Mouse (Mus musculus) forebrain, embryonic 12.5 days (tissue): ENCODE measurements at regions not wholly inside any gene's neighbourhood (a gene's known extent, or its start where the extent isn't known, plus 50 kb on each side); places are given as distances from the start of the nearest gene placed in this dataset.

Experiments
- ATAC-seq: fragments of 200-750 bp; cut with Nextera tagmentation; 2 replicates; pipeline ENCODE4 v1.8.0; 2017; ENCODE audit warnings: moderate TSS enrichment; ENCODE audit not compliant: low FRiP score
- H3K27ac ChIP-seq: fragments of 300-500 bp; sonication (generic); 2 replicates; pipeline ENCODE4 v1.5.1; 2016; ENCODE audit warnings: mild to moderate bottlenecking
- H3K27me3 ChIP-seq: fragments of 300-500 bp; sonication (generic); 2 replicates; pipeline ENCODE4 v1.6.1; 2016; ENCODE audit warnings: mild to moderate bottlenecking
- H3K36me3 ChIP-seq: fragments of 300-500 bp; sonication (generic); replicated peaks from 2 replicates; pipeline ENCODE4 v1.6.1; 2016; ENCODE audit warnings: mild to moderate bottlenecking
- H3K4me1 ChIP-seq: fragments of 300-500 bp; sonication (generic); 2 replicates; pipeline ENCODE4 v1.6.1; 2016
- H3K4me2 ChIP-seq: fragments of 300-500 bp; sonication (generic); 2 replicates; pipeline ENCODE4 v1.6.1; 2016; ENCODE audit warnings: mild to moderate bottlenecking, moderate library complexity
- H3K4me3 ChIP-seq: fragments of 300-500 bp; sonication (generic); replicated peaks from 2 replicates; pipeline ENCODE4 v1.5.1; 2016; ENCODE audit warnings: mild to moderate bottlenecking
- H3K9ac ChIP-seq: fragments of 300-500 bp; sonication (generic); 2 replicates; pipeline ENCODE4 v1.6.1; 2016; ENCODE audit warnings: mild to moderate bottlenecking
- H3K9me3 ChIP-seq: fragments of 300-500 bp; sonication (generic); 2 replicates; pipeline ENCODE4 v1.6.1; 2016
- WGBS: fragments of 180-500 bp; shearing (Covaris S2); methylation state at CpG from one replicate; pipeline ENCODE4 v1.1.7; 2016; 5-methylcytosine and 5-hydroxymethylcytosine counted together

GRCm38 (mm10) chr10:39316533-39316932, 52.1 kb upstream of the Fyn start:
- Histone ChIP-seq H3K36me3 (no peaks in the 10 kb centered on the region), H3K4me3 (no peak overlapping the region), H3K9ac (no peak overlapping the region), H3K9me3 (no peaks in the 10 kb centered on the region), H3K27me3 (no peaks in the 10 kb centered on the region), H3K4me2 (no peak overlapping the region), H3K4me1 (peaks cover 8% of the 10 kb centered on the region), H3K27ac (no peak overlapping the region)
- 77% methylated on average over 4 of the region's 4 CpGs for WGBS
- ATAC-seq = no peak

DNA sequence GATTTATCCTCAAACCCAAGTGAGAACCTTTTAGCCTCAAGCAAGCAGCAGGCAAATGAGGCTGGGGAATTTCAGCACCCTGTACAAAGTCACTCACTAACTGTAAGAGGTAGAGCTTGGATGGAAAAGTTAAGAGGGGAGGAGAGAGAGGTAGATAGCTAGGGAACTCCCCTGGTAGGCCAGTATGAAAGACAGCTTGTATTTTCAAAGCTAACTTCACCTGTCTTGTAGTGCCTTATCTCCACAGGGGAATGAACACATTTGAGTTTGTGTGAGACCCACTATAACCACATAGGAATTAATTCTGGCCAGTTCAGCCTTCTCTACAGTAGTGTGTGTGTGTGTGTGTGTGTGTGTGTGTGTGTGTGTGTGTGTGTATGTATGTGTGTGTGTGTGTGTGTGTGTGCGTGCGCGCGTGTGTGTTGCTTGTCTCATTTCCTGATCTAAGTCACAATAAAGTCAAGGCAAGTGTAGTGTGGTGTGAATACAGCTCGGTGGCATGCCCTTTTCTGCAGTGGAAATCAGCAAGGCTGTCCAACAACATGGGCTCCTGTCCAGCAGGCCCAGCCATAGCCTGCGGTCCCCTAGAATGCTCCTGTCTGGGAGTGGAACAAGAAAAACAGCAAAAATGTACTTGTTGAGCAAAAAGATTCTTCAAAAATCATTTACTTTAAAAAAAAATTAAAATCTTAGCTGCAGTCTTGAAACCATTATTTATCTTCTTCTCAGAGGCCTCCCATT, 53.1 kb upstream of the Fyn start:
- H3K4me3 ChIP-seq = no peak overlapping the region
- H3K27ac ChIP-seq = no peak overlapping the region
- no peak overlapping the region for H3K9ac ChIP-seq
- no peaks in the 10 kb centered on the region for H3K27me3 ChIP-seq
- H3K4me2 ChIP-seq = no peak overlapping the region
- no peak for ATAC-seq
- no peaks in the 10 kb centered on the region for H3K36me3 ChIP-seq
- WGBS = 86% methylated on average over 5 of the region's 6 CpGs
- no peaks in the 10 kb centered on the region for H3K4me1 ChIP-seq
- H3K9me3 ChIP-seq = no peaks in the 10 kb centered on the region

DNA sequence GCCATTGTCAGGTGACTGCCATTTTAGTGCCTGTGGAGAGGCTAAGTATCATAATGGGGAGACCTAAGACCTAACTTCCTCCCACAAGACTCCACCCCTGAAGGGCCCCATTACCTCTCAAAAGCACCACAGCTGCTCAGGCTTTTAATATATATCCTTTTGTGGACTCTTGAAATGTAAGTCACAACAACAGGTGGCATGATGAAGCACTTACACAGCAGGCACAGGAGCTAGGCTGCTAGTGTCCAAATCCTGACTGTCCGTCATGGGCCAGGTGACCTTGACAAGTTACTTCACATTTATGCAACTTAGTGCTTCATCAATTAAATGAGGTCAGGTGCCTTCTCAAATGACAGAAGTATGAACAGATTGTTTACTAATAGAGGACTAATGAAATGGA, 57.2 kb upstream of the Fyn start:
- H3K4me3 ChIP-seq = no peak overlapping the region
- H3K36me3 ChIP-seq = no peaks in the 10 kb centered on the region
- WGBS = 90% methylated on average over 1 of the region's 1 CpGs
- no peak overlapping the region for H3K9ac ChIP-seq
- ATAC-seq = no peak
- no peaks in the 10 kb centered on the region for H3K27me3 ChIP-seq
- H3K4me2 ChIP-seq = no peak overlapping the region
- H3K27ac ChIP-seq = no peak overlapping the region
- H3K9me3 ChIP-seq = no peaks in the 10 kb centered on the region
- H3K4me1 ChIP-seq = no peaks in the 10 kb centered on the region

DNA sequence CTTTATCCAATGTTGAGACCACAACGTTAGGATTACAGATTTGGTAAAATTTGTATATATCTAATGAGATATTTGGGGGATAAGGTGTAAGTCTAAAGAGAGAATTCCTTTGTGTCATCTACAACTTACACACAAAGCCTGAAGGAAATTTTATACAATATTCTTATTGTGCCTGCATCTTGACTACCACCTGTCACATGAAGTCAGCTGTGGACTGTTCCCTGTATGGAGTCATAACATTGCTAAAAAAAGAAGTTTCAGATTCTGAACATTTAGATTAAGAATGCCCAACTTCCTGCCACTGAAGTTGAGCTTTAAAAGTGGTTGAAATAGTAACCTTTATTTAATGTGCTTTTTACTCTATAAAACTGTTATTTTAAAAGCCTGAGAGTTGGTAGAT, 60.1 kb upstream of the Fyn start:
- Histone ChIP-seq H3K9ac (no peak overlapping the region), H3K4me2 (no peak overlapping the region), H3K36me3 (no peaks in the 10 kb centered on the region), H3K27ac (no peak overlapping the region), H3K9me3 (no peaks in the 10 kb centered on the region), H3K4me1 (no peaks in the 10 kb centered on the region), H3K27me3 (no peaks in the 10 kb centered on the region), H3K4me3 (no peak overlapping the region)
- WGBS = 90% methylated on average over 1 of the region's 1 CpGs
- ATAC-seq = no peak

DNA sequence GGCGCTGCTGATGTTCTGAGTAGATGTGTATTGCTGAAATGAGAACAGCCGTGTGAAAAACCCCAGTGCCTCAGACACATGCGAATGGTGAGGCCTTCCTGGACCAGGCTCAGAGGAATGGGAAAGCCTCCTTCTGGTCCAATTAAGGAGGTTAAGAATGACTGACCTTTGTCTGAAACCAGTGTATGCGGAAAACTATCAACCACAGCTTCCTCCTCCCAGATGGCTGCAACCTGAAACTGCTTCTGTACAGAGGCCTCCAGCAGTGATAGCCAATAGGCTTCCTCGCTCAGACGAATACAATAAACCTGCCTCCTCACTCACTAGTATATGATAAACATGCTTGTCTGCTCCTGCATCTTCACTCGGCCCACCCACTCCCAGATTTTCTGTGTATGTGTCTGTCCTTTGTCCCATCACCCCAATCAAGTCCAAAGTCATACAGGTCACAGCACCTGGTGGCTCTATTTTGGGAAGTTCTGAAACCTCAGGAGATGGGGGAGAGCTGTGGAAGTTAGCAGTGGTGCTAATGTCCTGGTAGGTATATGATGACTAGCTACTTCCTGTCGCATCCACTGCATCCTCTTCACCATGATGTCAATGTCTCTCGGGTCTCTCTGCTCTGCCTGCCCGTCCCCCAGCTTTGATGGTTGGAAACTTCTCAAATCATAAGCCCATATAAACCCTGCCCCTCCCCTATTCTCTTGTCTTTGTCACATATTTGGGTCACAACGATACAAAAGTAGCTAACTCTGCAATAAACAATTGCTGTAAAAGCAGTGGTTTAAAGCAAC, 75.8 kb upstream of the Fyn start:
- Histone ChIP-seq H3K4me3 (no peak overlapping the region), H3K27ac (no peak overlapping the region), H3K9me3 (no peaks in the 10 kb centered on the region), H3K27me3 (no peaks in the 10 kb centered on the region), H3K36me3 (no peaks in the 10 kb centered on the region), H3K4me2 (no peak overlapping the region), H3K4me1 (peaks cover 30% of the 10 kb centered on the region), H3K9ac (no peak overlapping the region)
- ATAC-seq = no peak
- WGBS = 73% methylated on average over 11 of the region's 11 CpGs

GRCm38 (mm10) chr10:39291747-39292198, 76.9 kb upstream of the Fyn start:
- Histone ChIP-seq H3K27ac (peak overlapping the region; percentile 59), H3K4me1 (peaks cover 30% of the 10 kb centered on the region)
- ATAC-seq = peak; percentile 66; the same call in 1 of the 2 replicates

DNA sequence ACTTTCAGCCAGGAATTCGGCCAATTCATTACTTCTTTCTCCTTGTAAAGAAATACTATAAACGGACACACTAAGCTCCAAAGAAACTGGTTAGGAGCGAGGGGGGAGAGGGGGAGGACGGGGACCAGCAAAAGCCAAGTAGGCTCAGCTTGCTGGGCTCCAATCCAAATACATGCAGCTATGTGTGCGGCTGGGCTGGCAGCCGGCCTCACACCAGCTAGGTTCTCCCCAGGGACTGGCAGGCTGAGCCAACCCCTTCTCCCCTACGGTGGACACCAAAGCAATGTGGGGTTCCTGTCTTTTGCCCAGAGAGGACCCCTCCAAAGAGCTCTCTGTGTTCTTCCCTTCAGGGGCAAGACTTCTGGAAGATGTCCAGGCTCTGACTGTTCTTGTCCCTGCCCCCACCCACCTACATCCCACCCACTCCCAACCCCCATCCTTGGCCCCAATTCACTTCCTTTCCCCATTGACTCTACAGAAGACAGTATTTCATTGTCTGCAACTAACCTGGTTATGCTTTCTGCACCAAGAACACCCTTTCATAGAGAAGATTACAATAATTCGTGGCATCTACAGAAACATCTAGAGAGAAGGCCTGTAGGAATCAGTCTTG, 77.4 kb upstream of the Fyn start:
- Histone ChIP-seq H3K4me1 (peaks cover 30% of the 10 kb centered on the region), H3K4me3 (no peak overlapping the region), H3K9ac (no peak overlapping the region), H3K4me2 (no peak overlapping the region), H3K36me3 (no peaks in the 10 kb centered on the region), H3K27me3 (no peaks in the 10 kb centered on the region), H3K9me3 (no peaks in the 10 kb centered on the region), H3K27ac (peak overlapping the region; percentile 59; the same call in 1 of the 2 replicates)
- ATAC-seq = peak; percentile 82; the same call in 1 of the 2 replicates
- WGBS = 49% methylated on average over 7 of the region's 8 CpGs

More at GRCm38 (mm10) chr10:39291747-39292198, 76.9 kb upstream of the Fyn start:
- no peaks in the 10 kb centered on the region for H3K36me3 ChIP-seq
- no peaks in the 10 kb centered on the region for H3K27me3 ChIP-seq
- no peaks in the 10 kb centered on the region for H3K9me3 ChIP-seq
- WGBS = 80% methylated on average over 9 of the region's 9 CpGs
- H3K9ac ChIP-seq = no peak overlapping the region
- no peak overlapping the region for H3K4me3 ChIP-seq
- no peak overlapping the region for H3K4me2 ChIP-seq

DNA sequence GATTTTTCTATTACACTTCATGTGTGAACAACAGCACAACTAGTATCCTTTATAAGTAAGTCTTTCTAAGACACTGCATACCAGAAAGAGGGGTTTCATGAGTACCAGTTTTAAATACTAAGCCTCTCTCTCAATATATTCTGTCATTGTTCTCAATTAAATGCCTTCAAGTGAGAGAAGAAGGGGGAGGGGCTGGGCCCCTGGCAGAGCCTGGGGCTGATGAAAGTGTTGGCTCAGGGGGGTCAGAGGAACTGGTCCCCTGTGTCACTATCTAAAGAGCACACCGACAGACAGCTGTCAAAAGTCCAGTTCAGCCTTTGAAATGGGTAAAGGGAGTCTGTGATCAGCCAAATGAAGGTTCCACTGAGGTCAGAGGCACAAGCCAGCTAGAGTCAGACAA, 78.4 kb upstream of the Fyn start:
- ATAC-seq = peak; percentile 71
- 4% methylated on average over 1 of the region's 1 CpGs for WGBS

GRCm38 (mm10) chr10:39280366-39281000, 88.2 kb upstream of the Fyn start:
- no peak overlapping the region for H3K27ac ChIP-seq
- no peak for ATAC-seq
- no peak overlapping the region for H3K4me3 ChIP-seq
- H3K27me3 ChIP-seq = no peaks in the 10 kb centered on the region
- no peaks in the 10 kb centered on the region for H3K4me1 ChIP-seq
- no peak overlapping the region for H3K9ac ChIP-seq
- H3K4me2 ChIP-seq = no peak overlapping the region
- no peaks in the 10 kb centered on the region for H3K9me3 ChIP-seq
- H3K36me3 ChIP-seq = no peaks in the 10 kb centered on the region
- 85% methylated on average over 14 of the region's 14 CpGs for WGBS

More for the DNA sequence above, 78.4 kb upstream of the Fyn start:
- Histone ChIP-seq H3K4me2 (no peak overlapping the region), H3K27ac (no peak overlapping the region; the same call in 1 of the 2 replicates), H3K9ac (no peak overlapping the region), H3K4me1 (peaks cover 30% of the 10 kb centered on the region), H3K9me3 (no peaks in the 10 kb centered on the region), H3K4me3 (no peak overlapping the region), H3K36me3 (no peaks in the 10 kb centered on the region), H3K27me3 (no peaks in the 10 kb centered on the region)

DNA sequence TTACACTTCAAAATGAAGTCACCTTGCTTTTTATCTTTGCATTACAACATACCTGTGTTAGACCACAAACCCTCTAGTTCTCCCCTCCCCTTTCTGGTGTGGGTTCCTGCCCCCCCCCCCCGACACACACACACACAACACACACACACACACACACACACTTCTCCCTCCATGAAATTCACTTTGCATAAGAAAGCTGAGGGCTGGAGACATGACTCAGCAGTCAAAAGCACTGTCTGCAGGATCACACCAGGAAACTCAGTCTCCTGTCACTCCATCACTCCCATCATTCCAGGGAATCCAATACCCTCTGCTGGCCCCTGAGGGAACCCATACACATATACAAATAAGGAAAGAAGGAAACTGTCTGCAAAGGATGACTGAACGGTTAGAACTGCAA, 94.5 kb upstream of the Fyn start:
- Histone ChIP-seq H3K27ac (no peak overlapping the region), H3K27me3 (no peaks in the 10 kb centered on the region), H3K4me1 (no peaks in the 10 kb centered on the region), H3K4me3 (no peak overlapping the region), H3K36me3 (no peaks in the 10 kb centered on the region), H3K9me3 (no peaks in the 10 kb centered on the region), H3K9ac (no peak overlapping the region), H3K4me2 (no peak overlapping the region)
- 57% methylated on average over 2 of the region's 2 CpGs for WGBS
- no peak for ATAC-seq

GRCm38 (mm10) chr10:39273426-39273825, 95.2 kb upstream of the Fyn start:
- H3K4me2 ChIP-seq = no peak overlapping the region
- WGBS = 81% methylated on average over 4 of the region's 4 CpGs
- H3K4me3 ChIP-seq = no peak overlapping the region
- H3K9ac ChIP-seq = no peak overlapping the region
- ATAC-seq = no peak
- no peaks in the 10 kb centered on the region for H3K9me3 ChIP-seq
- no peaks in the 10 kb centered on the region for H3K27me3 ChIP-seq
- H3K27ac ChIP-seq = no peak overlapping the region
- H3K36me3 ChIP-seq = no peaks in the 10 kb centered on the region
- H3K4me1 ChIP-seq = no peaks in the 10 kb centered on the region

- 86% methylated on average over 6 of the region's 6 CpGs for WGBS
- Histone ChIP-seq H3K4me2 (no peak overlapping the region), H3K27ac (no peak overlapping the region), H3K36me3 (no peaks in the 10 kb centered on the region), H3K4me1 (no peaks in the 10 kb centered on the region), H3K9me3 (no peaks in the 10 kb centered on the region), H3K27me3 (no peaks in the 10 kb centered on the region), H3K9ac (no peak overlapping the region), H3K4me3 (no peak overlapping the region)
- ATAC-seq = no peak
Observed at GRCm38 (mm10) chr10:39272387-39272949, 96.2 kb upstream of the Fyn start.
